Mouse (Mus musculus): ENCODE results near the gene Setd6.

DNA sequence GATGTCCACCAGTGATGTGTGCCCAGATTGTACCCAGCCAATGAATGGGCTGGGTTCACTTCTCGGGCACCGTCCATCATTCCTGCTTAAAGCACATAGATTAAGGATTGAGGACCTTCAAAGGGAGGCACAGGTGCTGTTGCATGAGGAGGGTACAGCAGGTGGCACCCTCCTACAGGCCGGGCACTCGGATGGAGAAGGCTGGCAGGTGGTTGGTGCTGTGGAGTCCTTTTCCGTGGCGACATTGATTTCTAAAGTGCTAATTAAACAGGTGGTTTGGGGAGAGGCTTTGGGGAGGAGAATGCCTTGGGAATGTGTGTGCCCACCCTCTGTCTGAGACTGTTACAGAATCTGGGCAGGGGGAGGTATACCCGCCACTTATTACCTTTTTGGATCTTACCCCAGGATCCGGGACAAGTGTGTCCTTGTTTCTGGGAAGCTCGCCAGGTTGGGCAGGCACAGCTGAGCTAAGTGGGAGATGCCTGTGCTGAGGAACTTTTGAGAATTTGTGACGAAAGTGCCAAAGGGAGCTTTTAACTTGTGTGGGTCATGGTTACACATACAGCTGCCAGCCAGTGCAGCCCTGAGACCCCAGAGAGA, 27.5 kb upstream of the Setd6 start:
- no peak for TF ChIP-seq POLR2A (IDR thresholded peaks at IDR 0.05; ENCODE audit: control insufficient read depth, low read depth, low read length)
- TF ChIP-seq CTCF (IDR thresholded peaks at IDR 0.05; ENCODE audit: control insufficient read depth, insufficient read depth, insufficient replicate concordance, low read depth, low read length), result no peak
